Mouse (Mus musculus): ENCODE measurements around the gene Gdpd2. TPM values are rescaled to one million over a fixed set of nuclear protein-coding genes. Genes with fewer than 3 reads are reported as not detected.
A peak's percentile ranks its signal among the peaks of the same experiment; 100 is the strongest.

Gdpd2 gene
- polyA plus RNA-seq, 1 experiment: 19.5 TPM

- Histone ChIP-seq H3K4me3 (replicated peaks; ENCODE audit: extremely low read depth, low read depth, low read length) (no peak overlapping the region), H3K4me1 (ENCODE audit: control insufficient read depth, insufficient read depth, low read length) (0 out of 2 replicates have a peak, but pooled peaks cover 3% of the 10 kb centered on the region)
- peak; percentile 45 for DNase-seq
- TF ChIP-seq CTCF (IDR thresholded peaks at IDR 0.05; ENCODE audit: insufficient read depth, low read length): peak; percentile 62
- no peak for TF ChIP-seq POLR2A (IDR thresholded peaks at IDR 0.05; ENCODE audit: borderline replicate concordance, extremely low read depth, low read depth, low read length)
- 30% methylated on average over 14 of the region's 14 CpGs for WGBS
These were observed 9.2 kb downstream of the Gdpd2 start for GRCm38 (mm10) chrX:100738918-100739317.

GRCm38 (mm10) chrX:100739443-100739842, 9.8 kb downstream of the Gdpd2 start:
- H3K4me3 ChIP-seq (replicated peaks; ENCODE audit: extremely low read depth, low read depth, low read length): no peak overlapping the region
- no peak for TF ChIP-seq CTCF (IDR thresholded peaks at IDR 0.05; ENCODE audit: insufficient read depth, low read length)
- TF ChIP-seq POLR2A (IDR thresholded peaks at IDR 0.05; ENCODE audit: borderline replicate concordance, extremely low read depth, low read depth, low read length): no peak
- WGBS: 38% methylated on average over 10 of the region's 10 CpGs
- H3K4me1 ChIP-seq (ENCODE audit: control insufficient read depth, insufficient read depth, low read length): 0 out of 2 replicates have a peak, but pooled peaks cover 3% of the 10 kb centered on the region
- no peak for DNase-seq

- no peak overlapping the region for H3K4me3 ChIP-seq (replicated peaks; ENCODE audit: extremely low read depth, low read depth, low read length)
- H3K4me1 ChIP-seq (ENCODE audit: control insufficient read depth, insufficient read depth, low read length): 0 out of 2 replicates have a peak, but pooled peaks cover 3% of the 10 kb centered on the region
- 48% methylated on average over 6 of the region's 6 CpGs for WGBS
- TF ChIP-seq POLR2A (IDR thresholded peaks at IDR 0.05; ENCODE audit: borderline replicate concordance, extremely low read depth, low read depth, low read length) (no peak), CTCF (IDR thresholded peaks at IDR 0.05; ENCODE audit: insufficient read depth, low read length) (no peak)
- DNase-seq: no peak
These were observed 11.1 kb downstream of the Gdpd2 start for GRCm38 (mm10) chrX:100740785-100741184.

DNA sequence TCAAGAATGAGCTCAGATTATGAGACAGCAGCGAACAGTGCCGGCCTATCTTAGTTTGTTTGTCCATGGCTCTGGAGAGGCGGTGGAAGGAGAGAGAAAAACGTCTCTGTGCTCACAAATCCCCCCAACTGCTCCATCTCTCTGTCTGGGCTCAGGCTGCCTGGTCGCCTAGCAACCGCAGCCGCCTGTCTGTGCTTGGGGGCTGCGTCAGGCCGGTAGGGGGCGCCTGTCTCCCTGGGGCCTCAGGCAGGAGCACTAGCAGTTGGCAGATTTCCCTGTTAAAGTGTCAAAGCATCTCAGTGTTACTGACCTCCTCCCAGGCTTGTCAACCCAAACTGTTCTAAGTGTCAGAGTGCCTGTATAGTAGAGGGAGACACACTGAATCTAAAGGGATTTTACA, 12.3 kb downstream of the Gdpd2 start:
- TF ChIP-seq POLR2A (IDR thresholded peaks at IDR 0.05; ENCODE audit: borderline replicate concordance, extremely low read depth, low read depth, low read length): no peak
- 24% methylated on average over 10 of the region's 10 CpGs for WGBS
- Histone ChIP-seq H3K4me1 (ENCODE audit: control insufficient read depth, insufficient read depth, low read length) (0 out of 2 replicates have a peak, but pooled peaks cover 3% of the 10 kb centered on the region), H3K4me3 (replicated peaks; ENCODE audit: extremely low read depth, low read depth, low read length) (no peak overlapping the region)
- DNase-seq: no peak

GRCm38 (mm10) chrX:100765855-100766254, 36.2 kb downstream of the Gdpd2 start:
- Histone ChIP-seq H3K4me3 (replicated peaks; ENCODE audit: extremely low read depth, low read depth, low read length) (no peak overlapping the region), H3K4me1 (ENCODE audit: control insufficient read depth, insufficient read depth, low read length) (0 out of 2 replicates have a peak, but pooled peaks cover 3% of the 10 kb centered on the region)
- 76% methylated on average over 6 of the region's 6 CpGs for WGBS
- no peak for DNase-seq
- TF ChIP-seq POLR2A (IDR thresholded peaks at IDR 0.05; ENCODE audit: borderline replicate concordance, extremely low read depth, low read depth, low read length) (no peak), CTCF (IDR thresholded peaks at IDR 0.05; ENCODE audit: insufficient read depth, low read length) (no peak)

DNA sequence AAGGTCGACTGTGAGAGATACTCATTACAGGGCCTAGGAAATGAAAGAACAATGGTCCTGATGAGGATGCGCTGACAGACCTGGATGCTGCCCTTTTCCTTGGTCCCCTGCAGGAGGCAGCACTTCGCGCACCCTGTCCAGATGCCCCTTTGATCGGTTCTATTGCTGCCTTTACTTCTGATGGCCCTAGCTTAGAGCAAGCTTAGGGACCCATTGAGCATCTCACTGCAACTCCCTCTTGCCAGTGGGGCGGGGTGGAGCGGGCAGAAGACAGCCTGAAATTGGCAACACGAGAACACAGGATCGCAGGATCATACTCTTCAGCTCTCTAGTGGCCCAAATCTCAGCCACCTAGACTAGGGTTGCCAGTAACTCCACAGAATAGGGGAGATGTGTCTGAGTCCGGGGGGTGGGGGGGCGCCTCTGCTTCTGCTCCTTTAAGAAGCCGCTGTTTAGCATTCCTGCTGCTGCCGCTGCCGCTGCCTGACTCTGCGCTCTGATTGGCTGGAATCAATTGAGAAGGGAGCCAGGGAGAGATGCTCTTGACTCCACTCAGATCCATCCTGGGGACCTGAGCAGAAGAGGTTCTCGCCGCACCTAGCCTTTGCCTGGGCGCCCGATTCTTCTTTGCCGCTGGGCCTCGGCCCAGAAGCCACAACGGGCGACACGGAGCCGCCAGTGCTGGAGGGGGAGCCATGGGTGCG, 37.7 kb downstream of the Gdpd2 start, which contains the start of gene Dlg3:
Gene Dlg3 (plus strand): TSS at position 542 of the 704 bp plus-strand sequence.
- 26% methylated on average over 24 of the region's 26 CpGs for WGBS
- DNase-seq: no peak
- H3K4me3 ChIP-seq (replicated peaks; ENCODE audit: extremely low read depth, low read depth, low read length): peak within 1 kb of the TSS; percentile 43
- H3K4me1 ChIP-seq (ENCODE audit: control insufficient read depth, insufficient read depth, low read length): 0 out of 2 replicates have a peak, but pooled peaks cover 3% of the 10 kb centered on the region
- no peak for TF ChIP-seq POLR2A (IDR thresholded peaks at IDR 0.05; ENCODE audit: borderline replicate concordance, extremely low read depth, low read depth, low read length)
- peak; percentile 29; the same call in 1 of the 2 replicates for TF ChIP-seq CTCF (IDR thresholded peaks at IDR 0.05; ENCODE audit: insufficient read depth, low read length)

DNA sequence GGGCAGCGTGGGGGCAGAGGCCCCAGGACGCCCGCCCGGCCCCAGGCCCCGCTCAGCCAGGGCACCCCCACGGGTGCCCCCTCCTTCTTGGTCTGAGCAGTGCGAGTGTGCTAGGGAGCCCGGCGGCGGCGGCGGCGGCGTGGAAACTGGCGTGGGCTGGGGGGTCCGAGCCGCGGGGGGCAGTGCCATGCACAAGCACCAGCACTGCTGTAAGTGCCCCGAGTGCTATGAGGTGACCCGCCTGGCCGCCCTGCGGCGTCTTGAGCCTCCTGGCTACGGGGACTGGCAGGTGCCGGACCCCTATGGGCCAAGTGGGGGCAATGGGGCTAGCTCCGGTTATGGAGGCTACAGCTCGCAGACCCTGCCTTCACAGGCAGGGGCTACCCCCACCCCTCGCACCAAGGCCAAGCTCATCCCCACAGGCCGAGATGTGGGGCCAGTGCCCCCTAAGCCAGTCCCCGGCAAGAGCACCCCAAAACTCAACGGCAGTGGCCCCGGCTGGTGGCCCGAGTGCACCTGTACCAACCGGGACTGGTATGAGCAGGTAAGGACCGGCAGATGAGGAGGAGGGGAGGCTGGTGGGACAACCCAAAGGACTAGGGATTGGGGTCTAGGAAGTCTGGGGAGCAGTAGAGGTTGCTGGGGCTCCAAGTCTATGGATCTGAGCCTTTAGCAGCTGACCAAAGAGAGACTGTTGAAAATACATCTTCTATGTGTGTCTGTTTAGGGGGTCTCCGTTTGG, 38.4 kb downstream of the Gdpd2 start:
- no peak for DNase-seq
- 39% methylated on average over 35 of the region's 36 CpGs for WGBS
- Histone ChIP-seq H3K4me1 (ENCODE audit: control insufficient read depth, insufficient read depth, low read length) (0 out of 2 replicates have a peak, but pooled peaks cover 3% of the 10 kb centered on the region), H3K4me3 (replicated peaks; ENCODE audit: extremely low read depth, low read depth, low read length) (no peak overlapping the region)
- no peak for TF ChIP-seq CTCF (IDR thresholded peaks at IDR 0.05; ENCODE audit: insufficient read depth, low read length)
- no peak for TF ChIP-seq POLR2A (IDR thresholded peaks at IDR 0.05; ENCODE audit: borderline replicate concordance, extremely low read depth, low read depth, low read length)

- 94% methylated on average over 5 of the region's 5 CpGs for WGBS
- TF ChIP-seq CTCF (IDR thresholded peaks at IDR 0.05; ENCODE audit: insufficient read depth, low read length): no peak
- TF ChIP-seq POLR2A (IDR thresholded peaks at IDR 0.05; ENCODE audit: borderline replicate concordance, extremely low read depth, low read depth, low read length): no peak
- H3K4me1 ChIP-seq (ENCODE audit: control insufficient read depth, insufficient read depth, low read length): 0 out of 2 replicates have a peak, but pooled peaks cover 3% of the 10 kb centered on the region
- H3K4me3 ChIP-seq (replicated peaks; ENCODE audit: extremely low read depth, low read depth, low read length): no peak overlapping the region
- no peak for DNase-seq
These were observed 39.6 kb downstream of the Gdpd2 start for GRCm38 (mm10) chrX:100769281-100769680.

DNA sequence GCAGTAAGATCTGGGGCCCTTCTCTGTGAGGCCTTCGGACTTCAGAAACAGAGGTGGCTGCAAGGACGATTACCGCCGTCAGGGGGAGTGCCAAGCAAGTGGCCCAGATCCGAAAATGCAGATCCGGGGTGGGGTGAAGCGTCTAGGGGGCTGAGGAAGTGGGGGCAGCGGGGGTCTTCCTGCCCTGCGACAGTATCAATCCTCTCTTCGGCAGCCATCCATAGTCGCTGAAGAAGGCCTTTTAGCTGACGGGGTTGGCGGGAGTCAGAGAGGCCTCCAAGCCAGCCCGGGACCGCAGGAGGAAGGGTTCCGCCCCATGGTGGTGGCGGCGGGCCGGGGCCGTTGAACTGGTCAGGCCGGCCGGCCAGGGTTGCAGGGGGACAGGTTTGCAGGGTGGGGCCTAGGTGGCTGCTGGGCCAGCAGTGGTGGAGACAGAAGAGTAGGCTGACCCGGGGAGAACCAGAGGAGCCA, 44.7 kb downstream of the Gdpd2 start:
- peak; percentile 73 for DNase-seq
- 22% methylated on average over 23 of the region's 23 CpGs for WGBS

More for the DNA sequence above, 44.7 kb downstream of the Gdpd2 start:
- Histone ChIP-seq H3K4me1 (ENCODE audit: control insufficient read depth, insufficient read depth, low read length) (peaks cover 3% of the 10 kb centered on the region), H3K4me3 (replicated peaks; ENCODE audit: extremely low read depth, low read depth, low read length) (peak overlapping the region; percentile 66)
- TF ChIP-seq POLR2A (IDR thresholded peaks at IDR 0.05; ENCODE audit: borderline replicate concordance, extremely low read depth, low read depth, low read length): no peak
- peak; percentile 52 for TF ChIP-seq CTCF (IDR thresholded peaks at IDR 0.05; ENCODE audit: insufficient read depth, low read length)
